Mouse (Mus musculus) midbrain, embryonic 15.5 days (tissue): ENCODE measurements around the gene Eml6. TPM values are rescaled to one million over a fixed set of nuclear protein-coding genes. Genes with fewer than 3 reads are reported as not detected.

Experiments used
- ATAC-seq: fragments of 200-750 bp; cut with Nextera tagmentation; replicated peaks from 2 replicates; pipeline ENCODE4 v1.8.0; 2017; ENCODE audit warnings: moderate TSS enrichment
- H3K27ac ChIP-seq: fragments of 300-500 bp; sonication (generic); 2 replicates; pipeline ENCODE4 v1.5.1; 2015; ENCODE audit warnings: mild to moderate bottlenecking, inconsistent platforms
- H3K27me3 ChIP-seq: fragments of 300-500 bp; sonication (generic); replicated peaks from 2 replicates; pipeline ENCODE4 v1.6.1; 2015; ENCODE audit warnings: inconsistent platforms
- H3K36me3 ChIP-seq: fragments of 300-500 bp; sonication (generic); replicated peaks from 2 replicates; pipeline ENCODE4 v1.6.1; 2015; ENCODE audit warnings: inconsistent platforms
- H3K4me1 ChIP-seq: fragments of 300-500 bp; sonication (generic); 2 replicates; pipeline ENCODE4 v1.6.1; 2015; ENCODE audit warnings: inconsistent platforms
- H3K4me2 ChIP-seq: fragments of 300-500 bp; sonication (generic); 2 replicates; pipeline ENCODE4 v1.6.1; 2015; ENCODE audit warnings: inconsistent platforms, mild to moderate bottlenecking, moderate library complexity
- H3K4me3 ChIP-seq: fragments of 300-500 bp; sonication (generic); 2 replicates; pipeline ENCODE4 v1.5.1; 2015; ENCODE audit warnings: mild to moderate bottlenecking, inconsistent platforms
- H3K9ac ChIP-seq: fragments of 300-500 bp; sonication (generic); 2 replicates; pipeline ENCODE4 v1.6.1; 2015; ENCODE audit warnings: mild to moderate bottlenecking, inconsistent platforms
- H3K9me3 ChIP-seq: fragments of 300-500 bp; sonication (generic); 2 replicates; pipeline ENCODE4 v1.6.1; 2016; ENCODE audit warnings: inconsistent platforms
- WGBS: fragments of 180-500 bp; shearing (Covaris S2); methylation state at CpG from one replicate; pipeline ENCODE4 v1.1.7; 2015; ENCODE audit warnings: mixed read lengths; 5-methylcytosine and 5-hydroxymethylcytosine counted together
- polyA plus RNA-seq: library from polyadenylated mRNA; unstranded; fragments of >200 nt; fragmentation: Nextera tagmentation; extraction: Ambion mirVana; gene quantifications from 2 replicates; pipeline ENCODE4 v1.2.1, GENCODE M21; 2015

The Eml6 gene
- polyA plus RNA-seq, 1 experiment from 2014 or later = 7.7 TPM

DNA sequence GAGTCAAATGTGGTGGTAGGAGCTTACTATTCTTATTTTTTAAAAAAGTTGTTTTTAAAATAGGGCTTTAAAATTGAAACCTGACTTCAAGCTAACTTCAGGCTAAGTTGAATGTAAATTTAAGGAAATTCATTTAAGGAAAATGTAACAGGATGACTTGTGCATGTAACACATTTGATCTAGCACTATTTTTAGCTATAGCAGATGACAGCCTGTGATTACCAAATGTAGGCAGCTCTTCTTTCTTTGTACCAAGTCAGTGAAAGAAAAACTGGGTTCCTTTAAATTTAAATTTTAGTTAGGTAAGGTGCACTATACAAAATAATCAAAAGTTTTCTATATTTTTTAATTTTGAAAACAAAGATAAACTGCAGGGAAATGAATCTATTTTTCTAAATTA lies 300.7 kb downstream of the Eml6 start:
- H3K27ac ChIP-seq = no peak overlapping the region
- H3K36me3 ChIP-seq = no peaks in the 10 kb centered on the region
- no peaks in the 10 kb centered on the region for H3K9me3 ChIP-seq
- no peak for ATAC-seq
- H3K4me3 ChIP-seq = no peak overlapping the region
- peaks cover 7% of the 10 kb centered on the region; the same call in 1 of the 2 replicates for H3K4me1 ChIP-seq
- no peaks in the 10 kb centered on the region for H3K27me3 ChIP-seq
- no peak overlapping the region for H3K4me2 ChIP-seq
- no peak overlapping the region for H3K9ac ChIP-seq

DNA sequence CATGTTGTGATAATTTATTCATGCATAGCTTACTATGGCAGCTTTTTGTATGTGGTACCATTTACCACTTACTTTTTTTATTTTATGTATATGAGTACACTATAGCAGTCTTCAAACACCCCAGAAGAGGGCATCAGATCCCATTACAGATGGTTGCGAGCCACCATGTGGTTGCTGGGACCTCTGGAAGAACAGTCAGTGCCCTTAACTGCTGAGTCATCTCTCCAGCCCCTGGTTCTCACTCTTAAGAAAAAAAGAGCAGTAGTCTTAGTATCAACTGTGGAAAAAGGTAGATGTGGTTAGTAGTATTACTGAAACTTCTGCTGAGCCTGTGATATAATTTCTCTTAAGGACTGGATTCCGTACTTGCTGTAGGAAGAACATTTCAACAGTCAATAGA lies 301.6 kb downstream of the Eml6 start:
- H3K4me3 ChIP-seq = no peak overlapping the region
- 98% methylated on average over 2 of the region's 2 CpGs for WGBS
- H3K9ac ChIP-seq = no peak overlapping the region
- no peak overlapping the region for H3K27ac ChIP-seq
- H3K4me1 ChIP-seq = peaks cover 7% of the 10 kb centered on the region; the same call in 1 of the 2 replicates
- no peaks in the 10 kb centered on the region for H3K9me3 ChIP-seq
- H3K36me3 ChIP-seq = no peaks in the 10 kb centered on the region
- H3K4me2 ChIP-seq = no peak overlapping the region
- no peak for ATAC-seq
- H3K27me3 ChIP-seq = no peaks in the 10 kb centered on the region

DNA sequence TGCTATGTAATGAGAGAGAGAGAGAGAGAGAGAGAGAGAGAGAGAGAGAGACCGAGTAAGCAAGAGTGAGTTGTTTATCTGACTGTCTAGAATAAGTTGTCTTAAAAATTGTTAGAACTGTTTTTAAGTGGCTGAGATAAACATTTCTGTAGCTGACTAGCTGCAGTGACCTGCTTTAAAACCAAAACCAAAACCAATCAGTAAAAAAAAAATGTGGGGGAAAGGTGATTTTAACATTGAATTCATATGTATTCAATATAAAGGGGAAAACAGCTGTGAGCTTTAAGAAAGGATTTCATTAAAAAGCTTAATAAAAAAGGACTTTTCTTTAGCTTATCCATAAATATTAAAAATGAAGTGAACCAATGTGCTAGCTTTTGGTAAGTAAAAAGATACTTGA lies 306.2 kb downstream of the Eml6 start:
- no peak overlapping the region for H3K4me3 ChIP-seq
- H3K9me3 ChIP-seq = no peaks in the 10 kb centered on the region
- no peak overlapping the region for H3K27ac ChIP-seq
- no peaks in the 10 kb centered on the region for H3K36me3 ChIP-seq
- ATAC-seq = no peak
- H3K27me3 ChIP-seq = no peaks in the 10 kb centered on the region
- 63% methylated on average over 1 of the region's 1 CpGs for WGBS
- peaks cover 12% of the 10 kb centered on the region for H3K4me1 ChIP-seq
- H3K4me2 ChIP-seq = no peak overlapping the region
- no peak overlapping the region for H3K9ac ChIP-seq

DNA sequence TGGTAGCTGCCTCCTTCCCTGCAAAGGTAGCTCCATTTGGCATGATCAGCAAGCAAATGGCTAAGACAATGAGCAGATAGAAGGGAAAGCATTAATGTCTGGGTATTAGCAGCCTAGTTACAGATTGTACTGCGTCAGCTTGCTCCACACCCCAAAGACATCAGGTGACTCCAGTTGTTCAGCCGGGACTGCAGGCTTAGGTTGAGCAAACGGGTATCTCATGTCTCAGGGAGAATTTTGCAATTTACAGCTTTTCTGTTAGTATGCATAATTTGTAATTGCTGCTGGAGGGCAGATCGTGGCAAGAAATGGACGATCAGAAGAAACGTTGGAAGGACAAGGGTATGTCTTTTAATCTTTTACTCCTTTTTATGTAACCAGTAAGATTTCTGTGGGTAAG lies 307.3 kb downstream of the Eml6 start:
- H3K9me3 ChIP-seq = no peaks in the 10 kb centered on the region
- no peaks in the 10 kb centered on the region for H3K27me3 ChIP-seq
- H3K36me3 ChIP-seq = no peaks in the 10 kb centered on the region
- H3K4me3 ChIP-seq = no peak overlapping the region
- peak; percentile 72 for ATAC-seq
- H3K9ac ChIP-seq = no peak overlapping the region
- H3K4me2 ChIP-seq = no peak overlapping the region
- WGBS = 43% methylated on average over 6 of the region's 6 CpGs
- peaks cover 12% of the 10 kb centered on the region for H3K4me1 ChIP-seq
- H3K27ac ChIP-seq = peak overlapping the region; percentile 29; the same call in 1 of the 2 replicates

DNA sequence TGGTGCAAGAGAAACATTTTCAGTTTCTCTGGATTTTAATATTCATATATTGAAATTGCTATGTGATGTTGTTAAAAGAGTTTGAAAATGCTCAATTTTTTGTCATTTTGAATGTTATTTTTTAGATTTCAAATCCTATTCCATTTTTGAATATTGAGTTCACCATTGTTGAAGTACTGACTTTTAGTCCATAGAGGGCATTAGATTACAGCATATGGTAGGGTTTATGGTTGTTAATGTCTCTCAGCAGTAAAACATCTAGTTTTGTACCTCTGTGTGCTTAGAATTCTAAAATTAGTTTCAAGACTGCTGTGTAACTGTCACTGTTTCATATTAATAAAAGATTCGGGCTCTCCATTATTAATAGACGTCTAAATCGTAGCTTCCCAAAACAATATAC lies 310.3 kb downstream of the Eml6 start:
- Histone ChIP-seq H3K9me3 (no peaks in the 10 kb centered on the region), H3K4me1 (peaks cover 7% of the 10 kb centered on the region), H3K9ac (no peak overlapping the region), H3K4me2 (no peak overlapping the region), H3K27me3 (no peaks in the 10 kb centered on the region), H3K4me3 (no peak overlapping the region), H3K36me3 (no peaks in the 10 kb centered on the region), H3K27ac (no peak overlapping the region)
- WGBS = 88% methylated on average over 3 of the region's 3 CpGs
- no peak for ATAC-seq

DNA sequence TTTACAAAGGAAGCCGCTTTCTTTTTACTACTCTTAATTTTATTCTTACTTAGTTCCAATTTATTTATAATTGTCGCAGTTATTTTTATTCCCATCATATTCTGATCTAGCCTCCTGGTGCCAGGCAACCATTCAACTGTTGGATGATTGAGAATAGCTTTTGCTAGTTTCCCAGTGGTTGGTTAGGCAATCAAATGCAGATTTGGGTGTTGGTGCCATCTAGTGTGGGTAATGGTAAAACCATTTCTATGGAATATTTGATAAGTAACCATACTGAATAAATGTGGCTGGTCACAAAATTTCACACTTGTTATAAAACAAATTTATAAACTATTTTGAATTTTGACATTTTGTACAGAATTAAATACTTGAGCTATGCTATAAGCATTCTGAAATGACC lies 311.0 kb downstream of the Eml6 start:
- no peaks in the 10 kb centered on the region for H3K36me3 ChIP-seq
- ATAC-seq = no peak
- no peak overlapping the region for H3K4me3 ChIP-seq
- H3K4me1 ChIP-seq = peaks cover 7% of the 10 kb centered on the region
- H3K9me3 ChIP-seq = no peaks in the 10 kb centered on the region
- no peak overlapping the region for H3K4me2 ChIP-seq
- 91% methylated on average over 2 of the region's 2 CpGs for WGBS
- H3K27ac ChIP-seq = no peak overlapping the region
- no peak overlapping the region for H3K9ac ChIP-seq
- no peaks in the 10 kb centered on the region for H3K27me3 ChIP-seq

DNA sequence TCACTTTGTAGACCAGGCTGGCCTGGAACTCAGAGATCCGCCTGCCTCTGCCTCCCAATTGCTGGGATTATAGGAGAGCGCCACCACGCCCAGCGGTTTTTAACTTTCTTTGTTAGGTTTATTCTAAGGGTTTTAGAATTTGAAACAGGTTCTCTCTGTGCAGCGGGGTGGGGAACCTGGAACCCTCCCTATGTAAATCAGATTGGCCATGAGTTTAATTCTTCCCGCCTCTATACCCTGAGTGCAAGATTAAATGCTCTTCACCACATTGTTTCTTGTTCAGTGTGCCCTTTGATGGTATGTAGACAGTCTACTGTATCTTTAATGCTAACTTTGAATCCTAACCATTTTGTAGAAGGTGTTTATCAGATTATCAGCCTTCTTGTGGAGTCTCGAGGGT lies 311.7 kb downstream of the Eml6 start:
- no peaks in the 10 kb centered on the region for H3K36me3 ChIP-seq
- H3K4me3 ChIP-seq = no peak overlapping the region
- no peaks in the 10 kb centered on the region for H3K9me3 ChIP-seq
- no peak for ATAC-seq
- no peak overlapping the region for H3K4me2 ChIP-seq
- peaks cover 7% of the 10 kb centered on the region for H3K4me1 ChIP-seq
- WGBS = 93% methylated on average over 7 of the region's 7 CpGs
- no peak overlapping the region for H3K9ac ChIP-seq
- no peak overlapping the region for H3K27ac ChIP-seq
- H3K27me3 ChIP-seq = no peaks in the 10 kb centered on the region

DNA sequence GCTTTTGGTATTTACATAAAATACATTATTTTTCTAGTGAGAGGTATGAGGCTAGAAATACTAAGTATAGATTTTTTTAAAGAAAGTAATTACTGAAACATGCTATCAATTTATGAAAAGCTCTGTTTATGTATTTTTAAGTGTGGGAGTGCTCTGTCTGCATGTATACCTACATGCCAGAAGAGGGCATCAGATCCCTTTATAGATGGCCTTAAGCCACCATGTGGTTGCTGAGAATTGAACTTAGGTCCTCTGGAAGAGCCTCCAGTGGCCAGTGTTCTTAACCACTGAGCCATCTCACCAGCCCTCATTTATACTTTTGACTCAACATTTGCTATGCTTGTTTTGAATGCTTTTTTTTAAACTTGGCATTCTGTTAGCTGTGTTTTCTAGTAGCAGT lies 316.3 kb downstream of the Eml6 start:
- Histone ChIP-seq H3K4me3 (no peak overlapping the region), H3K36me3 (peaks cover 24% of the 10 kb centered on the region), H3K4me2 (no peak overlapping the region), H3K9ac (no peak overlapping the region), H3K9me3 (no peaks in the 10 kb centered on the region), H3K27ac (no peak overlapping the region), H3K4me1 (peaks cover 3% of the 10 kb centered on the region; the same call in 1 of the 2 replicates), H3K27me3 (no peaks in the 10 kb centered on the region)
- ATAC-seq = no peak

DNA sequence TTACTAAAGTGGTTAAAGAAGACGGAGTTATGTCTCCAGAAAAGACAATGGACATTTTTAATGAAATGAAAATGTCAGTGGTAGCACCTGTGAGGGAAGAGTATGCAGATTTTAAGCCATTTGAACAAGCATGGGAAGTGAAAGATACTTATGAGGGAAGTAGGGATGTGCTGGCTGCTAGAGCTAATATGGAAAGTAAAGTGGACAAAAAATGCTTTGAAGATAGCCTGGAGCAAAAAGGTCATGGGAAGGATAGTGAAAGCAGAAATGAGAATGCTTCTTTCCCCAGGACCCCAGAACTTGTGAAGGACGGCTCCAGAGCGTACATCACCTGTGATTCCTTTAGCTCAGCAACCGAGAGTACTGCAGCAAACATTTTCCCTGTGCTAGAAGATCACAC lies 319.0 kb downstream of the Eml6 start:
- Histone ChIP-seq H3K27me3 (no peaks in the 10 kb centered on the region), H3K36me3 (peaks cover 24% of the 10 kb centered on the region), H3K4me2 (no peak overlapping the region), H3K4me3 (no peak overlapping the region), H3K27ac (no peak overlapping the region), H3K4me1 (peaks cover 10% of the 10 kb centered on the region), H3K9me3 (no peaks in the 10 kb centered on the region), H3K9ac (no peak overlapping the region)
- WGBS = 90% methylated on average over 4 of the region's 4 CpGs
- no peak for ATAC-seq

DNA sequence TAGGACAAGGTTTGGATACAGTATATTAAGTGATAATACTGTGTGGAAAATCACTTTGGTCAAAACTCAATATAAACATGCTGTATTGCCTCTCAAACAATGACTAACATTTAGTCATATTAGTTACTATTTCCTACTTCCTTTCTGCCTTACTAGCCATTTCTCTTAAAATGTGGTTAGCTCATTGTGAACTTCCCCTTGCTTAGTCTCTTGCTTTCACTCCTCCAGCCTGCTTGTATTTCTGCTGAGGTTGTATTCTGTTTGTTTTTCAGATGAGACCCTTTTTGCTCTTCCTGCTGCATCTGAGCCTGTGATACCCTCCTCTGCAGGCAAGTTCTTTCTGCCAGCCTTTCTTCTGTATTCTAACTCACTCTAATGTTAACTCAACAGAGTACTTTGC lies 320.6 kb downstream of the Eml6 start:
- no peak overlapping the region for H3K4me2 ChIP-seq
- H3K27ac ChIP-seq = no peak overlapping the region
- no peak overlapping the region for H3K4me3 ChIP-seq
- H3K9me3 ChIP-seq = no peaks in the 10 kb centered on the region
- peaks cover 24% of the 10 kb centered on the region for H3K36me3 ChIP-seq
- H3K9ac ChIP-seq = no peak overlapping the region
- H3K4me1 ChIP-seq = peaks cover 10% of the 10 kb centered on the region
- H3K27me3 ChIP-seq = no peaks in the 10 kb centered on the region
- ATAC-seq = no peak

DNA sequence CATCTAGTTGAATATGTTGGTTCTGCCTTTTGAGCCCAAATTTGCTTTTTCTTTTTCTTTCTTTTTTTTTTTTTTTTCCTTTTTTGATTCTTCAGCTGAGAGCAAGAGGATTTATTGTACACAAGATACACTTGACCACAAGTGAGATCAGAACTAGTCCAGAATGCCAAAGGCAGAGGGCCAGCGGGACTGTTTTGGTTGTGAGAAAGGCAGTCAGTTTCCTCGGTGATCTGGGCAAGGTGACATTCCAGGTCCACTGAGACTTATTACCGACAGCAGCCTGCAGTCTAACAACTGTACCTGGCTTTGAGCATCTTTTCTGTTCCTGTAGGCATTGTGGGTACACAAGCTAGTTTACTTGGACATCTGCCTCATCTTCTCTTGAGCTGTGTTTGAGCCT lies 323.1 kb downstream of the Eml6 start:
- Histone ChIP-seq H3K4me2 (no peak overlapping the region), H3K27me3 (no peaks in the 10 kb centered on the region), H3K4me3 (no peak overlapping the region), H3K27ac (no peak overlapping the region), H3K9me3 (no peaks in the 10 kb centered on the region), H3K4me1 (peaks cover 13% of the 10 kb centered on the region), H3K36me3 (peaks cover 11% of the 10 kb centered on the region), H3K9ac (no peak overlapping the region)
- 67% methylated on average over 3 of the region's 3 CpGs for WGBS
- ATAC-seq = no peak

DNA sequence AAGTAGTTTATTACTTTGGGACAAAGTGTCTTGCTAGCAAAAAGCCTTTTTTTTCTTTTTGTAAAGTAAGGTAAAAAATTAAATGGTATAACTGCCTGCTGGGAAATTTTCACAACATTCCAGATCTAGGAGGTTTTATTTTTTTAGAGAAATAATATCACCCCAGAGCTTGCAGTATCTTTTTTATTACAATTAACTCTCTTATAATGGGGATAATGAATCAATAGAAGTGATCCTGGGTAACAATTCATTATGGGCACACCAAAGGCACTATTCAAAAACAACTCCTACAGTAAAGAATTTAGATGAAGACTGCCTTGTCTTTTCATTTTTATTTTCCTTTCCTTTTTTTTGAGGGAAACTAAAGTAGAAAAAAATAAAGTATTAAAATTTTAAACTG lies 331.1 kb downstream of the Eml6 start:
- H3K36me3 ChIP-seq = no peaks in the 10 kb centered on the region
- ATAC-seq = no peak
- no peaks in the 10 kb centered on the region for H3K9me3 ChIP-seq
- no peak overlapping the region for H3K27ac ChIP-seq
- H3K4me1 ChIP-seq = peaks cover 26% of the 10 kb centered on the region
- H3K9ac ChIP-seq = no peak overlapping the region
- H3K27me3 ChIP-seq = no peaks in the 10 kb centered on the region
- peak overlapping the region; percentile 68; the same call in 1 of the 2 replicates for H3K4me2 ChIP-seq
- H3K4me3 ChIP-seq = no peak overlapping the region

DNA sequence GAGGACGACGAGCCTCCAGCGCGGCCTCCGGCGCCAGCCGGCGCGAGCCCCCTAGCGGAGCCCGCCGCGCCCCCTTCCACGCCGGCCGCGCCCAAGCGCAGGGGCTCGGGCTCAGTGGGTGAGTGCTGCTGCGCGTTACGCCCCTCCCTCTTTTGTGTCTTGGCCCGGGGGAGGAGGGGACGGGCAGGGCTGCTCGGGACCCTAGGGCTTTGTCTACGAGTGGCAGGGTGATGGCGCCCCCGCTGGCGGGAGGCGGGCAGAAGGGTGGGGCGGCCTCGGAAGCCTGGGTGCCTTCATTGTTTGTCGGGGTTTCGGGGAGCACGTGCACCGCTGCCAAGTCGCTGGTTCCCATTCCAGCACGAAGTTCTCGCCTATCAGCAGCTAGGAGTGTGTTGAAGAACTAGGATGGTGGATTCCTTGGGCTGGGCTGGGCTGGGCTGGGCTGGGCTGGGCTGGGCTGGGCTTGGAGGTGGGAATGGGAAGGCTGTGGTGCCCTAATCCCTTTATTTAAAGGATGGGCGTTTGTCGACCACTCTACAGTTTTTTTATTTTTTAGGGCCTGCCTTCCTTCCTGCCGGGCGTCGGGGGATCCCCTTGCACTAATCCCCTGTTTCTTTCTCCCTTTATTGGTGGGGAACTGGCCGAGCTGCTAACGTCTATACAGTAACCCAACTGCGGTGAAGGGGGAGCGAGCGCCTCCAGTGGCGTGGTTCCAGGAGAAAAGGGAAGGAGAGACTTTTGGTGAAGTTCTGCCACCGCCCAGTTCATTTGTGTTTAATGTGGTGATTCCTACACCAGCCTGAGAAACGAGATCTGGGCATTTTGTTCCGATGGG lies 332.0 kb downstream of the Eml6 start:
- H3K36me3 ChIP-seq = no peaks in the 10 kb centered on the region
- H3K27ac ChIP-seq = peak overlapping the region; percentile 99
- peaks cover 25% of the 10 kb centered on the region for H3K4me1 ChIP-seq
- peak overlapping the region; percentile 94 for H3K4me3 ChIP-seq
- peak overlapping the region; percentile 98 for H3K9ac ChIP-seq
- ATAC-seq = peak; percentile 90
- no peaks in the 10 kb centered on the region for H3K27me3 ChIP-seq
- no peaks in the 10 kb centered on the region for H3K9me3 ChIP-seq
- H3K4me2 ChIP-seq = peak overlapping the region; percentile 68
- WGBS = under 1% methylated on average over 52 of the region's 53 CpGs
